Mouse (Mus musculus) adrenal gland, postnatal 0 days (tissue): ENCODE measurements around the gene Gm17581. TPM values are rescaled to one million over a fixed set of nuclear protein-coding genes. Genes with fewer than 3 reads are reported as not detected.

Experiments
- polyA plus RNA-seq: library from polyadenylated mRNA; unstranded; fragments of >200 nt; fragmentation: Nextera tagmentation; extraction: Ambion mirVana; gene quantifications from 2 replicates; pipeline ENCODE4 v1.2.1, GENCODE M21; 2015

Gm17581 gene
- polyA plus RNA-seq, result not detected in 2 replicates

DNA sequence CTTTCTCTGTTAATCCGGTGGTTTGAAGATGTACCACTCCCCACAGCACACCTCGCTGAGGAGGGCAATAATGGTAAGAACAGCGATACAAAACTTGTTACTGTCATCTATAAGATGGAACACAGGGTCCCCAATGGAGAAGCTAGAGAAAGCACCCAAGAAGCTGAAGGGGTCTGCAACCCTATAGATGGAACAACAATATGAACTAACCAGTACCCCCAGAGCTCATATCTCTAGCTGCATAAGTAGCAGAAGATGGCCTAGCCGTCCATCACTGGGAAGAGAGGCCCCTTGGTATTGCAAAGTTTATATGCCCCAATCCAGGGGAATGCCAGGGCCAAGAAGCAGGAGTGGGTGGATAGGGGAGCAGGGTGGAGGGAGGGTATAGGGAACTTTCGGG is at the start of gene Gm17581:
TSS of gene Gm17581 (minus strand) at position 101 of the 400 bp plus-strand sequence.

DNA sequence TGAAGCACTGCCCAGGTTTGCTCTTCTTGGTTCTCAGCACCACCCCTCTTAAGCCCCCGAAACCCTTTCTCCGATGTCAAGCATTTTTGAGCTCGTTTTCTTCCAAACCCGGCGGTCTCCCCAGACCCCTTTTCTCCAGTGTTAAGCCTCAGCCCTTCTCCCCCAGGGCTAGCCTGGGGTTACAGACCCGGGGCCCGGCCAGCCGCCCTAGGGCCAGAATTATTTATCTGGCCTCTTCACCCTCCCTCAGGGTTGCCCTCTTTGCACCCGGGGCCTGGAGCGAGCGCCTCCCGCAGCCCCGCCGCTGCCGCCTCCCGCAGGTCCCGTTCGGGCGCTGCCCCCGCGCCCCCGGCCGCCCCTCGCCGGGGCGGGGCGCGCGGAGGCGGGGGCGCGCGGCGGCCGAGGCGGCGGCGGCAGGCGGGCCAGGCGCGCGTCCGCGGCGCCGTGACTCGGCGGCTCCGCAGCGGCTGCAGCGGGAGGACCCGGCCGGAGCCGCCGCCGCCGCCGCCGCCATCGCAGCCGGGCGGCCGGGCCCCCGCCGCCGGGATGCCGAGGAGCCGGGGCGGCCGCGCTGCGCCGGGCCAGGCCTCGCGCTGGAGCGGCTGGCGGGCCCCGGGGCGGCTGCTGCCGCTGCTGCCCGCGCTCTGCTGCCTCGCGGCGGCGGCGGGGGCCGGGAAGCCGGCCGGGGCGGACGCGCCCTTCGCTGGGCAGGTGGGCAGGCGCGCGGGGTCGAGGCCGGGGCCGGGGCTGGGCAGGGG is 39.4 kb upstream of the Gm17581 start, which contains the start of gene Mmp24:
TSS of gene Mmp24 (plus strand) at position 416 of the 758 bp plus-strand sequence.

GRCm38 (mm10) chr2:155751014-155751786 is 15.5 kb upstream of the Gm17581 start, which contains the start of gene Procr:
Gene Procr (plus strand): TSS chr2:155751117.

DNA sequence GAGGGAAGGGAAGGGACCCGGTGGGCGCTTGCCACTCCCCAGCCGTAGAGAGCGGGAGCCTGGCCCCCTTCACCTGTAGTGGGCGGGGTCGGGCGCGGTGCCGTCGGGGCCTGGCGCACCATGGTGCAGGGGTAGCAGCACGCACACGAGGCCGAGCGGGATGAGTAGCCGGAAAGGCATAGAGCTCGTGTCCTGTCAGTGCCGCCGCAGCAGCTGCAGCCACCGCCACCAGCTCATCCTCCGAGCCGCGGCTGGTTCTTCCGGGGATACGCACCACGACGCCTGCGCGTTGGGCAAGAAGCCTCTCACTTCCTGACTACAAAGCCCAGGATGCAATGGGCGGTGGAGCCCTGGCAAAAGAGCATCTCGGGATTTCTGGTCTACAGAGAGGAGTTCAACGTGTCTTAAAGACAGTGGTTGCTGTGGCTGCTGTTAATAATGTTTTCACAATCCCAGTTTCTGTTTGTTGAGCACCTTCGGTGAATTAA is 6.5 kb downstream of the Gm17581 start, which contains the start of gene Edem2:
TSS of gene Edem2 (minus strand) at position 318 of the 488 bp plus-strand sequence.

DNA sequence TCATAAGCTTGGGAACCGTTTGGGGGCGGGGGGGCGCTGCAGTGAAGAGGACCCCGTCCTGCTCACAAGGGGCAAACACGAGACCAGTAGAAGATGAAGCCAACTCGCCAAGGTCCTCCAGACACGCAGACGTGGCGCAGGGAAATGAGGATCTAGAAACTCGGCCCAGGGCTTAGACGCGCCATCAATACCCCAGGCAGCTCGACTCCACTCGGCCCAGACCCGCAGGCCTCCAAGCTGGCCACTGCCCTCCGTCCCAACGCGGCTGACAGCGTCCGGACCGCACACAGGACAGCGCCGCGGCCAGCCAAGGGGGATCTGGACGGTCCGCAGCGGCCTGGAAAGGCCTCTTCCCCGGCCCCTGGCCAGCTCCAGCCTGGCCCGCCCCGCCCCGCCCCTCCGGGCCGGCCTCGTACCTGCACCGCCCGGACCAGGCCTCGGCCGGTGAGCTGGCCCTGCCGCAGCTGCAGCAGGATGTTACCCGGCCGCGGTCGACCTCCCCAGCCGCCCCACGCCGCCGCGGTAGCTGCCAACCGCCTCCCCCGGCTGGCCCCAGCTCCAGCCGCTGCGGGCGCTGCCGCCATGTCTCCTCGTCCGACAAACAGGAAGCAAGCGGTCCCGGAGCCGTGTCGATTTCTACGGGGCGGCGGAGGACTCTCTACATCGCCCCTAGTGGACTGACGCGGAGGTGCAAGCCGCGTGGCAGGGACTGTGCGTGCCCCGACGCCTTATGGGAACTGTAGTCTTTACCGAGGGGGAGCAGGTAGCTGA is 43.8 kb downstream of the Gm17581 start, which contains the start of gene Trpc4ap:
TSS of gene Trpc4ap (minus strand) at position 662 of the 771 bp plus-strand sequence.

Other genes starting within 250 kb of the Gm17581 start
- 11.7 and 17.7 TPM in 2 replicates for gene Acss2, start 217.9 kb downstream of the Gm17581 start, polyA plus RNA-seq
- 8.1 and 17.0 TPM in 2 replicates for gene Ggt7, start 217.6 kb downstream of the Gm17581 start, polyA plus RNA-seq
- 26.0 and 43.9 TPM in 2 replicates for gene Gss, start 143.1 kb downstream of the Gm17581 start, polyA plus RNA-seq
- gene Myh7b, start 124.7 kb downstream of the Gm17581 start, polyA plus RNA-seq, result 0.38 and 0.52 TPM in 2 replicates
- gene Trpc4ap, start 43.5 kb downstream of the Gm17581 start, polyA plus RNA-seq, result 89.8 and 124 TPM in 2 replicates
- 30.0 and 59.7 TPM in 2 replicates for gene Edem2, start 6.4 kb downstream of the Gm17581 start, polyA plus RNA-seq
- 14.1 and 22.1 TPM in 2 replicates for gene Procr, start 15.3 kb upstream of the Gm17581 start, polyA plus RNA-seq
- 1.3 and 1.5 TPM in 2 replicates for gene Mmp24, start 39.5 kb upstream of the Gm17581 start, polyA plus RNA-seq
- gene BC029722, start 83.6 kb upstream of the Gm17581 start, polyA plus RNA-seq, result 58.7 and 116 TPM in 2 replicates
- 166 and 202 TPM in 2 replicates for gene Eif6, start 91.1 kb upstream of the Gm17581 start, polyA plus RNA-seq
- 0.05 and 0.12 TPM in 2 replicates for gene Fam83c, start 99.0 kb upstream of the Gm17581 start, polyA plus RNA-seq
- 80.5 and 107 TPM in 2 replicates for gene Uqcc1, start 194.4 kb upstream of the Gm17581 start, polyA plus RNA-seq
- 0.19 and 0.97 TPM in 2 replicates for gene Gm15557, start 204.9 kb upstream of the Gm17581 start, polyA plus RNA-seq
- 0.63 and 0.97 TPM in 2 replicates for gene Gdf5, start 209.5 kb upstream of the Gm17581 start, polyA plus RNA-seq
- gene Cep250, start 220.6 kb upstream of the Gm17581 start, polyA plus RNA-seq, result 5.5 and 9.7 TPM in 2 replicates